Mouse (Mus musculus) CH12.LX (cell line): ENCODE results near the gene Irx3. TPM values are rescaled to one million over a fixed set of nuclear protein-coding genes. Genes with fewer than 3 reads are reported as not detected.

Experiments used
- DNase-seq: peaks from one replicate; pipeline ENCODE4 v3.0.0-alpha.2; 2013; ENCODE audit errors: extremely low read depth
- H3K27ac ChIP-seq: 2 replicates; pipeline ENCODE4 v1.5.1; 2012; ENCODE audit warnings: low read depth, mild to moderate bottlenecking, control low read depth, moderate library complexity; ENCODE audit not compliant: insufficient read depth
- H3K27me3 ChIP-seq: replicated peaks from 2 replicates; pipeline ENCODE3; 2012; ENCODE audit warnings: inconsistent platforms
- H3K36me3 ChIP-seq, 2 experiments: replicated peaks in 1 of 2; 2 replicates each; pipeline versions ENCODE3 to v1.6.1; 2012; ENCODE audit warnings: inconsistent platforms in 1 of 2, low read length in 1 of 2, mild to moderate bottlenecking in 1 of 2, mixed read lengths in 1 of 2, moderate library complexity in 1 of 2; ENCODE audit not compliant: control insufficient read depth in 1 of 2, insufficient read depth in 1 of 2
- H3K4me1 ChIP-seq, 2 experiments: 2 replicates each; pipeline ENCODE4 v1.6.1; 2012; ENCODE audit warnings: inconsistent platforms in 1 of 2, moderate library complexity in 1 of 2; ENCODE audit not compliant: insufficient read depth in 2 of 2, control insufficient read depth in 1 of 2
- H3K4me2 ChIP-seq: 2 replicates; pipeline ENCODE4 v1.6.1; 2012; ENCODE audit warnings: low read depth, mild to moderate bottlenecking, control low read depth; ENCODE audit not compliant: poor library complexity, insufficient read depth, severe bottlenecking
- H3K4me3 ChIP-seq, 3 experiments: fragments of 150-350 bp in 1 of 3; sonication (generic) in 1 of 3; replicated peaks in 1 of 3; 2 replicates each; pipeline versions ENCODE3 to v1.5.1; 2011 to 2012; ENCODE audit warnings: low read depth in 2 of 3, low read length in 2 of 3, mild to moderate bottlenecking in 2 of 3, moderate library complexity in 2 of 3, control low read depth in 1 of 3, improper control_type of control experiment in 1 of 3, inconsistent platforms in 1 of 3, mixed read lengths in 1 of 3; ENCODE audit not compliant: poor library complexity in 1 of 3
- H3K79me2 ChIP-seq: replicated peaks from 2 replicates; pipeline ENCODE4 v1.6.1; 2012; ENCODE audit warnings: mild to moderate bottlenecking, moderate library complexity; ENCODE audit not compliant: control insufficient read depth, poor library complexity, insufficient read depth, severe bottlenecking; ENCODE audit errors: extremely low read depth
- H3K9ac ChIP-seq: 2 replicates; pipeline ENCODE4 v1.6.1; 2012; ENCODE audit warnings: low read depth, mild to moderate bottlenecking, control low read depth, moderate library complexity; ENCODE audit not compliant: insufficient read depth
- H3K9me3 ChIP-seq: replicated peaks from 2 replicates; pipeline ENCODE3; 2012; ENCODE audit warnings: low read length, inconsistent platforms, mixed read lengths
- CHD2 ChIP-seq: IDR thresholded peaks from 2 replicates; pipeline ENCODE4 v1.6.1; 2011; ENCODE audit warnings: low read length, improper control_type of control experiment
- CTCF ChIP-seq, 2 experiments: IDR thresholded peaks in 1 of 2; conservative IDR thresholded peaks in 1 of 2; 2 replicates each; pipeline ENCODE4 v1.5.1; 2011 to 2012; ENCODE audit warnings: low read depth in 2 of 2, low read length in 2 of 2, improper control_type of control experiment in 1 of 2, inconsistent platforms in 1 of 2, mild to moderate bottlenecking in 1 of 2, moderate library complexity in 1 of 2
- EP300 ChIP-seq: IDR thresholded peaks from 2 replicates; pipeline ENCODE4 v1.6.1; 2011; ENCODE audit warnings: low read length, improper control_type of control experiment
- ETS1 ChIP-seq: conservative IDR thresholded peaks from 2 replicates; pipeline ENCODE4 v1.6.1; 2012; ENCODE audit warnings: low read depth, mild to moderate bottlenecking, inconsistent platforms, low read length, improper control_type of control experiment, moderate library complexity
- GABPA ChIP-seq: IDR thresholded peaks from 2 replicates; pipeline ENCODE4 v1.6.1; 2012; ENCODE audit warnings: low read depth, low read length, improper control_type of control experiment, inconsistent platforms; ENCODE audit not compliant: insufficient replicate concordance
- HCFC1 ChIP-seq: IDR thresholded peaks from 2 replicates; pipeline ENCODE4 v1.6.1; 2012; ENCODE audit warnings: low read depth, mild to moderate bottlenecking, inconsistent platforms, low read length, improper control_type of control experiment
- IRF4 ChIP-seq: IDR thresholded peaks from 2 replicates; pipeline ENCODE4 v1.6.1; 2014; ENCODE audit warnings: low read depth, mild to moderate bottlenecking, inconsistent platforms, low read length, improper control_type of control experiment
- JUN ChIP-seq: IDR thresholded peaks from 2 replicates; pipeline ENCODE4 v1.6.1; 2011; ENCODE audit warnings: low read depth, mild to moderate bottlenecking, low read length, improper control_type of control experiment, moderate library complexity; ENCODE audit not compliant: insufficient read depth
- JUND ChIP-seq: conservative IDR thresholded peaks from 2 replicates; pipeline ENCODE4 v1.6.1; 2011; ENCODE audit warnings: low read depth, low read length, improper control_type of control experiment
- KAT2A ChIP-seq: IDR thresholded peaks from 2 replicates; pipeline ENCODE4 v1.6.1; 2012; ENCODE audit warnings: low read length, improper control_type of control experiment, inconsistent platforms; ENCODE audit not compliant: insufficient replicate concordance
- MAFK ChIP-seq: IDR thresholded peaks from 2 replicates; pipeline ENCODE4 v1.6.1; 2011; ENCODE audit warnings: low read length, improper control_type of control experiment; ENCODE audit not compliant: insufficient replicate concordance
- MAZ ChIP-seq: IDR thresholded peaks from 2 replicates; pipeline ENCODE4 v1.6.1; 2012; ENCODE audit warnings: low read depth, mild to moderate bottlenecking, inconsistent platforms, low read length, improper control_type of control experiment, moderate library complexity
- NRF1 ChIP-seq: IDR thresholded peaks from 2 replicates; pipeline ENCODE4 v1.6.1; 2014; ENCODE audit warnings: low read depth, mild to moderate bottlenecking, inconsistent platforms, low read length, improper control_type of control experiment, moderate library complexity
- PAX5 ChIP-seq: IDR thresholded peaks from 2 replicates; pipeline ENCODE4 v1.6.1; 2012; ENCODE audit warnings: low read length, inconsistent platforms, mixed read lengths
- POLR2A ChIP-seq: IDR thresholded peaks from 2 replicates; pipeline ENCODE4 v1.6.1; 2011; ENCODE audit warnings: low read depth, mild to moderate bottlenecking, improper control_type of control experiment, low read length
- POLR2AphosphoS2 ChIP-seq: IDR thresholded peaks from 2 replicates; pipeline ENCODE4 v1.6.1; 2011; ENCODE audit warnings: low read depth, low read length, improper control_type of control experiment
- RAD21 ChIP-seq: IDR thresholded peaks from 2 replicates; pipeline ENCODE4 v1.6.1; 2011; ENCODE audit warnings: low read depth, mild to moderate bottlenecking, low read length, improper control_type of control experiment, moderate library complexity
- SMC3 ChIP-seq: IDR thresholded peaks from 2 replicates; pipeline ENCODE4 v1.6.1; 2011; ENCODE audit warnings: low read depth, low read length, improper control_type of control experiment
- TBP ChIP-seq: conservative IDR thresholded peaks from 2 replicates; pipeline ENCODE4 v1.6.1; 2011; ENCODE audit warnings: low read depth, low read length, improper control_type of control experiment
- TCF12 ChIP-seq: IDR thresholded peaks from 2 replicates; pipeline ENCODE4 v1.6.1; 2014; ENCODE audit warnings: low read depth, mild to moderate bottlenecking, inconsistent platforms, low read length, improper control_type of control experiment
- USF2 ChIP-seq: conservative IDR thresholded peaks from 2 replicates; pipeline ENCODE4 v1.6.1; 2011; ENCODE audit warnings: low read depth, low read length, improper control_type of control experiment
- ZC3H11A ChIP-seq: IDR thresholded peaks from 2 replicates; pipeline ENCODE4 v1.6.1; 2012; ENCODE audit warnings: low read depth, mild to moderate bottlenecking, inconsistent platforms, low read length, improper control_type of control experiment
- dilution Hi-C: fragments of 300-500 bp; cut with MboI; formaldehyde crosslinking; loops from 2 replicates; pipeline ENCODE4 v1.14.3; 2020; ENCODE audit warnings: low sequenced_read_pairs; ENCODE audit not compliant: extremely low pct_unique_long_range_greater_than_20kb, extremely low pct_ligation_motif_present
- in situ Hi-C: fragments of 300-500 bp; cut with MboI; formaldehyde crosslinking; loops from 3 replicates; pipeline ENCODE4 v1.14.3; 2019; ENCODE audit warnings: low sequenced_read_pairs, low pct_ligation_motif_present, low pct_unique_long_range_greater_than_20kb, mixed read lengths
- polyA plus RNA-seq: library from polyadenylated mRNA; unstranded; fragments of >175 nt; gene quantifications from 2 replicates; pipeline ENCODE4 v1.2.1, GENCODE M21; 2012; ENCODE audit warnings: low read depth; ENCODE audit not compliant: insufficient read length
- total RNA-seq, 2 experiments: library from RNA; depleted of rRNA; stranded (reverse); fragments of 300-350 nt in 1 of 2; fragments of >200 nt in 1 of 2; gene quantifications; 2 replicates each; pipeline ENCODE4 v1.2.3; 2012 to 2014

The Irx3 gene
- total and polyA plus RNA-seq, 3 experiments, result not detected

- no peaks in the 10 kb centered on the region for H3K4me1 ChIP-seq
- TF ChIP-seq POLR2A (no peak), SMC3 (no peak), ZC3H11A (no peak), GABPA (no peak), PAX5 (no peak), EP300 (no peak), HCFC1 (no peak), USF2 (no peak), KAT2A (no peak), TCF12 (no peak), RAD21 (no peak), CTCF (conservative IDR thresholded peaks at IDR 0.05 in 1 of 2, IDR thresholded peaks at IDR 0.05 in 1 of 2; ENCODE audit: low read depth in 2 of 2, low read length in 2 of 2) (no peak), ETS1 (no peak), MAFK (no peak), TBP (no peak), JUN (no peak), CHD2 (no peak), NRF1 (no peak), IRF4 (no peak)
- TF ChIP-seq, all 38 proteins: peak for 0
- Histone ChIP-seq H3K4me2 (no peak overlapping the region), H3K27ac (no peak overlapping the region), H3K9me3 (peaks cover 91% of the 10 kb centered on the region), H3K9ac (no peak overlapping the region), H3K27me3 (no peaks in the 10 kb centered on the region), H3K79me2 (no peaks in the 10 kb centered on the region), H3K36me3 (no peaks in the 10 kb centered on the region), H3K4me3 (no peak overlapping the region)
- in situ Hi-C loops (no loop called here), dilution Hi-C loops (no loop called here)
- DNase-seq, result no peak
Measured at GRCm38 (mm10) chr8:91799016-91799581, 2.8 kb downstream of the Irx3 start.

- Histone ChIP-seq H3K36me3 (no peaks in the 10 kb centered on the region), H3K4me1 (no peaks in the 10 kb centered on the region), H3K4me2 (no peak overlapping the region), H3K27ac (no peak overlapping the region), H3K9me3 (peaks cover 88% of the 10 kb centered on the region), H3K4me3 (no peak overlapping the region), H3K27me3 (no peaks in the 10 kb centered on the region), H3K9ac (no peak overlapping the region), H3K79me2 (no peaks in the 10 kb centered on the region)
- no peak for TF ChIP-seq JUN
- no peak for TF ChIP-seq JUND
- TF ChIP-seq MAZ, result no peak
- no peak for TF ChIP-seq POLR2AphosphoS2
- TF ChIP-seq USF2, result no peak
- in situ Hi-C loops, result no loop called here
- no peak for DNase-seq
- dilution Hi-C loops, result no loop called here
Measured at GRCm38 (mm10) chr8:91797626-91798271, 4.1 kb downstream of the Irx3 start.
